Mouse (Mus musculus) B cell, adult 2 months (primary cell): ENCODE results near the gene Mta1.

Source experiments
- DNase-seq, 2 experiments: peaks; one replicate each; pipeline ENCODE4 v3.0.0; 2022

Gene Mta1

DNA sequence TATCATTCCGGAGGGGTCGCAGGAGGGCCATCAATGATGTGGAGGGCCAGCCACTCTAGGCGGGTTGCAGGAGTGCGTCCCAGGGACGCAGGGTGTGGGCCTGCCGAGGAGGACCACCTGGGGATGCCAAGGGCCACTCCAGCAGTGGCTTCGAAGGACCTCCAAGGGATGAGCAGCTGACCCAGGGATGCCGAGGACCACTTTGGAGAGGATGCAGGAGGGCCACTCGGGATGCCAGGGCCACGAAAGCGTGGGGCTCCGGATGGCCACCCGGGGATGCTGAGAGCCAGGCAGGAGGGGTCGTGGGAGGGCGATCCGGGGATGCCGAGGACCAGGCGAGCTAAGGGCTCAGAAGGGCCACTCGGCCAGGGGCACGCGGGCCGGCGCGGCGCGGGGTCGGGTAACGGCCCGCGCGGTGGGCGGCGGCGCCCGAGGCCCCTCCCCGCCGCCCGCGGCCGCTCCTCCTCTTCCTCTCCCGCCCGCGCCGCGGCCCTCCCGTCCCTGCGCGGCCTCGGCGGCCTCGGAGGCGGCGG lies at the start of gene Mta1:
Gene Mta1, plus strand, starts transcription at position 530 of the 533 bp plus-strand sequence.
- DNase-seq = peak; percentile 39 to 55

DNA sequence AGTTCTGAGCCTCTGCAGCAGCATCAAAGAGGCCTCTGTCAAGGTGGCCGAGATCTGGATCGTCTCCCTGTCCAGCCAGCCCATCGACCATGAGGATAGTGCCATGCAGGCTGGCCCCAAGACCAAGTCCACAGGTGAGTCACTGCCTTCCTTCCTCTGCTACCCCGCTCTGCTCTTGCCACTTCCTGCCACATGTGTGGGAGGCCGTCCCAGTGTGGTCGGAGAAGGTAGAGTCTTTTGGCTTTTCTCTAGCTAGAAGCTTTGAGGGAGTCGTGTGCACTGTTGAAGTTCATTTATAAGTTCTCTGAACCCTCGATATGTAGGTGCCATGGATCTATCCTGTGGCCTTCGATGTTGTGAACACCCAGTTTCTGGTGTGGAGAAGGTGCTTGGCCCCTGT lies 48.2 kb upstream of the Mta1 start:
- no peak for DNase-seq

DNA sequence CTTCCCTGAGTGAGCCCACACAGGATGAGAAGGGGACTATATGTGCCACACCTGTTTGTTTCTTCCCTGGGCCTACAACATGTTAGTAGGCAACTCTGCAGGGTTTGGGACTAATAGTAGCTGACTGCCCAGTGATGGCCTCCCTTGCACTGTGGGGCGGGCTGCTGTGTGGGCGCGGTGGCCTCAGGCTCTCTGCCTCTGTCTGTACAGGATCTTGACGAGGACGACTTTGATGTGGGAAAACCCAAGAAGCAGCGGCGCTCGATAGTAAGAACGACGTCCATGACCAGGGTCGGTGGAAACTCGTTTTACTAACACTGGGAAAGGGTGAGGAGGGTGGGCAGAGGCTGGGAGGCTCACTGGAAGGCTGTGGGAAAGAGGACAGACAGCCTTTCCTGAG lies 47.4 kb upstream of the Mta1 start:
- DNase-seq = no peak

DNA sequence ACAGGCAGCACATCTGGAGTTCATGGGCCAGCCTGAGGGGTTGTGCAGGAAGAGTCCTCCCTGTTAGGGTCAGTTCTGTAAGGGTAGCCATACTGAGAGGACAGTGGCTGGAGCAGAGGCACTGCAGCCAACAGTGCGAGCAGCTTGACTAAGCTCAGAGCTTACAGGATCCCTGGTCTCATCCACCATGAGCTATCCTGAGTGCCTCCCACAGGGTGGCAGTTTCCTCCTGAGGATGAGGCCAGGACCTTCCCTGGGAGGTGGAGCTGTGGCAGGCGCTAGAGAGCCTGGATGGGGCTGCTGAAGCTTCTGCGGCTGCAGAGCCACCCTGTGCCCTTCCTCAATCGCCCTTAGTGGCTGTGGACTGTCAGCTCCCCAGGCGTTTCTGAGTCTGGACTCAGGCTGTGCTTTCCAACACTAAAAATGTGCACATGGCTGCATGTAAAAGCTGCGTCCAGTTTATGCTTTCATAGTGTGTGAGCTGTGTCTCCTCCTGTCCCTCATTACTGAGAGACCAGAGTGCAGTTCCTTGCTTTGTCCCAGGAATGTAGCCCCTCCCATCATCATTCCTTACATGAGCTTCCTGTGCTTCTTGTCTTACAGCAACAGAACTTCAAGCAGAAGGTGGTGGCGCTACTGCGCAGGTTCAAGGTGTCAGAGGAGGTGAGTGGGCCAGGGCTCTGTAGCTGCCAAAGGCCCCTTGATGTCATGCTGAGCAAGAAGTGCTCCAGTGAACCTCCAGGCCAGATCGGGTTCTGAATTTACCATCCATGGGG lies 46.3 kb upstream of the Mta1 start:
- DNase-seq = no peak

DNA sequence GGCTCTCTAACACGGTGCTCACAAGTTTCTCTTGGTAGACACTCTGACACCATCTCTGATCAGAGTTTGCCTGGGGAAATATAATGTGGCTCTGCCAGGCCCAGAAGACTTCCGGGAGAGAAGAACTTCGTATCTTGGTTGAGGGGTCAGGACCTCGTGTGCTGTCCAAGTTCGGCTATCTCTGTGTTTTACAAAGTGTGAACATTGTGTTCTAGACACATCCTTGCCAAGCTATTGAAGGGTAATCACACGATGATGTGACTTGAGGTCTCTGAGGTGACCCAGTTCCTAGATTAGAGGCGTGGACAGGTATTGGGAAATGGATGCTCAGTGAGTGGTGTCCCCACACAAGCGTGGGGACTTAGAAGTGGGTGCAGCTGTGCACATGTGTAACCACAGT lies 42.0 kb upstream of the Mta1 start:
- no peak for DNase-seq

DNA sequence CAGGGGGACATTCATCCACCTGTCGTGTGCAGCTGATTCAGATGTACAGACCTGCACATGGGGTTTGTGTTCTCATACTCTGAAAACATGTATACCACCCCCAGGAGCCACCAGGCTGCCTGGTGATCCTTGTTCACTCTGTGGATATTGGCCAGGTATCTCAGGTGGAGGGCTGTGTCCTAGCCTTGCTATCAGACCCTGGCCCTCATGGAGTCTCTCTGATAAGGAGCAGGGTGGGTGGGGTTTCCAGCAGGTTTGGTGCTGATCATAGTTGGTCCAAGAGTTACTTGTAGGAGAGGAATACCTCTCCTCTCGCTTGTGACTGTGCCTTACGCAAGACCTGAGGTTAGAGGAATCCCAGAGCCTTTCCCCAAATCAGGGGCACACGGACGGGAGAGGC lies 37.9 kb upstream of the Mta1 start:
- DNase-seq = no peak

DNA sequence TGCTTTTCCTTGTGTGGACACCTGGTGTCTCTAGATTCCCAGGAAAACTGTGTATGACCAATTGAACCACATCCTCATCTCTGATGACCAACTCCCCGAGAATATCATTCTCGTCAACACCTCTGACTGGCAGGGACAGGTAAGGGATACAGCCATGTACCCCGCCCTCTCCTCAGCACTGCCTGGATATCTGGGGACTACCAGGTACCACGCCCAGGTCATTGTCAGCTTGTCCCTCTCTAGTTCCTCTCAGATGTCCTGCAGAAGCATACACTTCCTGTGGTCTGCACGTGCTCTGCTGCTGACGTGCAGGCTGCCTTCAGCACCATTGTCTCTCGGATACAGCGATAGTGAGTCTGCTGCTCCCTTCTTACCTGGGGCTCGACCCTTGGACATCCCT lies 36.5 kb upstream of the Mta1 start:
- no peak for DNase-seq

DNA sequence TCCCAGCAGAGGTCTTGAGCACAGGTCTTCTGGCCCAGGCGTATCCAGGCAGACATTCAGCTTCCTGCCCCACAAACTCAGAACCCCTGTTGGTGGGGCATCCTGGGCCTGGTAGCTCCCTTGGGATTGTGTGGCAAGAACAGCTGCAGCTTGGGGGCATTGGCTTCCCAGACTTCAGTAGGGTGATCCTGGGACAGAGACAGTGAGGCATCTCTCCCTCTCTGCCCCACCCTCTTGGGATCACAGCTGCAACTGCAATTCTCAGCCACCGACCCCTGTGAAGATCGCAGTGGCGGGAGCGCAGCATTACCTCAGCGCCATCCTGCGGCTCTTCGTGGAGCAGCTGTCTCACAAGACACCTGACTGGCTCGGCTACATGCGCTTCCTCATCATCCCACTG lies 35.9 kb upstream of the Mta1 start:
- DNase-seq = no peak

DNA sequence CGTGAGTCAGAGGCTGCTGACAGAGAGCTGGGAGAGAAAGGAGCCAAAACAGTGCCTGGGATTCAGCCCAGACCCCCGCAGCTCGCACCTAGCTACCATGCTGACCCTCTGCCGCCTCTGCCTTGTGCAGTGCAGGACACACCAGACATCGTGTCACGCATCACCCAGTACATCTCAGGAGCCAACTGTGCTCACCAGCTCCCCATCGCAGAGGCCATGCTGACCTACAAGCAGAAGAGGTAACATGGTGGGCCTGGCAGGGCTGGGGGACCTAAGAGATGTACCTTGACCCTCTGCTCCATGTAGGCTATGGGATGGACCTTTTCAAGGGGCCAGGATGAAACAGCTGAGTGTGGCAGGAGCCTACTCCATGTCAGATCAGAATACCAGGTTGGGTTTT lies 34.4 kb upstream of the Mta1 start:
- no peak for DNase-seq

DNA sequence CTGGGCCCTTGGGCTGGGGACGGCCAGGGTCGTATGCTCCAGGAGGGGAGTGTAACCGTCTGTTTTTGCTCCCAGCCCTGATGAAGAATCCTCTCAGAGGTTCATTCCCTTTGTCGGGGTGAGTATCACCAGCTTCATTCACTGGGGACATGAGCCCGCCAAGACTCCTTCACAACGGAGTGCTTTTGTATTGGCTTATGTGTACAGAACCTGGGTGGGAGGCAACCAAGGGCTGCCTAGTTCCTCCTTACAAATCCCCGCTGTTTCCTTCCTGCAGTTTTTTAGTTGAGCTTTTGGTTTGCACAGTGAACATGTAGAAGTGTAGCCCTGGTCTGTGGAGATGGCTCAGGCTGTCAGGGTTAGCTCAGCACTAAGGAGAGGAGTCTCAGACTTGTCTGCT lies 30.1 kb upstream of the Mta1 start:
- no peak for DNase-seq

DNA sequence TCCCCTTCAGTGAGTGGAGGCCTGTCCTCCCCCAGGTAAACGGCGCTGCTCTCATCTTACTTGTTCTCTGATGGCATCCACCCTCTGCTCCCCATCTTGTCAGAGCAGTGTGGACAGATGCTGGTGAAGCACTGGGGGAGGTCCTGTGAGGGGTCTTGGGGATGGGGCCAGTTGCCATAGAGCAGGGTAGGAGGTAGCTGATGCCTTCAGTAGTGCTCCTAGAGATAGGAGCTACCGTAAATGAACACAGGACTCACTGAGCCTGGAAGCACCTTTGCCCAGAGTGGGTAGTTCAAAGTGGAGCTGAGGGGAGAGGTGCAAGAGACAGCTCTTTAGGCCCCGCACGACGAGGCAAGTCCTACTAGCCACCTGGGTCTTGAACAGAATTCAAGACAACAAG lies 28.7 kb upstream of the Mta1 start:
- no peak for DNase-seq

DNA sequence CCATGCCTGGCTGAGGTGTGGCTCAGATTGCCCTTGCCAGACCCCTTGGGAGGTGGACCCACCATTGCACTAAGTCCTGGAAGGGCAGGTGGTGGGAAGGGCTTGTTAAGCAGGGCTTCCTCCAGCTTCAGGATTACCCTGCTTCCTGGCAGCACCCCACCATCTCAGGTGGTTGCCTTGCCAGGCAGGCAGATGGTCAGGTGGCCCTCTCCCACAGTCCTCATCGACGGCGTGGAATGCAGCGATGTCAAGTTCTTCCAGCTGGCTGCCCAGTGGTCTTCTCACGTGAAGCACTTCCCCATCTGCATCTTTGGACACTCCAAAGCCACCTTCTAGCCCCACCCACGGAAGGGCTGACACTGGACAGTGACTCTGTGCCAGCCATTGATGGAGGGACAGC lies 26.8 kb upstream of the Mta1 start:
- no peak for DNase-seq

DNA sequence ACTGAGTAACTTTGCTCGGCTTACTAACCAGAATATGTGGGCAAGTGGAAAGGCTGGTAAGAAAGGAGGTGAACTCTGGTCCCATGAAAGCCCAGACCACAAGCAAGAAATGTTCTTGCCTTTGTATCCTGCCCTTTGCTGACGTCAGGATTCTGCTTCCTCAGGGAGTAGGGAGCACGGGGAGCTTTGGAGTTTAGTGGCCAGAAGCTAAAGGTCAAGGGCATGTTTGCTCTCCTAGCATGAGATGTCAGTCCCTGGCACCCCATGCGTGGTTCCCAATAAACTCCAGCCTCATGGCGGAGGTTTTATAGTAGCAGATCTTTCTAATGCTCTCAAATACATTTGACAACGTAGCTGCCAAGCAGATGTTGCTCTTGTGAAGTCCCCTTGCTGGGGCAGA lies 26.3 kb upstream of the Mta1 start:
- DNase-seq = no peak

DNA sequence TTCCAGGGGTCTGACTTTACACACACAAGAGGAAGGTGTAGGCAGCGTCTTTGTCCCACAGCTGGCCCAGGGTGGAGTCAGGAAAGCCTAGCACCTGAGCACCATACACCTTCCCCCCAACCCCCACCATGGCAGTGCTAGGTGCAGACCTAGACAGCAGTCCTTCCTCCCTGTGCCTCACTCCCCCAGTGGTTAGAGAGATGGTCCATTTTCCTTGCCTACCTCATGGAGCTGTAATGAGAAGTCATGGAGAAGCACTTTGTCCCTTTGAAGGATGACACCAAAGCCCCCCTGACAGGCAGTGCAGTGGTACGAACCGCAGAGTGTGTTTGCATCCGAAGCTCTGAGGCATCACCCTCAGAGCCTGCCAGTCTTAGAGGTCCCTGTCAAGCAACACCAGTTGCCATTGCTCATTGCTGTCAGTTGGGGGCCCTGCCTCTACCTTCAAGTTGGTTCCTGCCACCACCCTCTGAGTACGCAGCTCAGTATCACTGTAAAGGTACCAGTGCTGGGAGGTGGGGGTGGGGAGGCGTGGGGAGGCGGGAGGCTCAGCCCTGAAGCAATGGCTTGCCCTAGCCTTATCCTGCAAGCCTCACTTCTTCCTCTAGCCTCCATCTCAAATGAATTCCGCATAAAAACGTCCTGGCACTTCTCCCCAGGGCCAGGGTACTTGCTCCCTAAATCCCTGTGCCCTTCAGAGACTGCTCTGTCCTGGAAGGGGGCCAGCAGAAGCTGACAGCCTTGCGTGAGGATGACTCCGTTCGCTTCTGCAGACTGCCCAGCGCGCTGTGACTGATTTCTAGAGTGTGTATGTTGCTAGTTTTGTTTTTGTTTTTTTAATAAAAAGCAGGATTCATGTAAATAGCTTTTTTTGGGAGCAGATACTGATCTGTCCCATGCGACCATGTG lies 24.4 kb upstream of the Mta1 start:
- peak; percentile 16 to 24 for DNase-seq

DNA sequence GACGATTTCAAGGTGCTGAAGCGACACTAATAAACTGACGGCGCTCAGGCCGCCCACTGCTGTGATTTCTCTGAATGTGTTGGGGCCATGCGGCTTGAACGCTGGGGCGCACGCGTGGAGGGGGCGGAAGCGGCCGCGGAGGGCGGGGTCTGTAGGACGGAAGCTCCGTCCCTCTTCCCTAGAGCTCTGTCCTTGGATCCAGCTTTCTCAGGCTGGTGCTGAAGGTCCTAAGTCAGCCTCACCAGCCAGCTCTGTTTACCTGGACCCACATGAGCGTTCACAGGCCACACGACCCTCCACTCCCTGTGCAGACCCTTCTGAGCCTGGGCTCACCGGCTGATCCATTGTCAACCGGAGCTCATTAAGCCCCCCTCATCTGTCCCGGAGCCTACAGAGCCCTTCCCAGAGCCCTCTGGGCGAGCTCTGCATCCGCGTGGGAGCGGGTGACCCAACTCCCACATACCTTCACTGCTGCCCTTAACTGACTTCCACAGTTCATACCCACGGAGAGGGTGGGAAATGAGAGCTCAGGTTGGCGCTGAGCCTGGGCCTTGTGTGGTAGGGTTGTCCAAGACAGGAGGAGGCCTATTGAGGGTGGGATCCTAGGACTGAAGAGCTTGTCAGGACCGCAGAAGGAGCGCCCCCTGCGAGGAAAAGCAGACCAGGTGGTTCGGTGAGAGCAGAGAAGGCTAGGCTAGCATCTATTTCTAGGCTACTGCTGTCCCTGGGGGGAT lies 23.6 kb upstream of the Mta1 start, which contains the start of gene Tex22:
Gene Tex22, plus strand, starts transcription at position 174 of the 734 bp plus-strand sequence.
- DNase-seq = peak; percentile 78 to 79

DNA sequence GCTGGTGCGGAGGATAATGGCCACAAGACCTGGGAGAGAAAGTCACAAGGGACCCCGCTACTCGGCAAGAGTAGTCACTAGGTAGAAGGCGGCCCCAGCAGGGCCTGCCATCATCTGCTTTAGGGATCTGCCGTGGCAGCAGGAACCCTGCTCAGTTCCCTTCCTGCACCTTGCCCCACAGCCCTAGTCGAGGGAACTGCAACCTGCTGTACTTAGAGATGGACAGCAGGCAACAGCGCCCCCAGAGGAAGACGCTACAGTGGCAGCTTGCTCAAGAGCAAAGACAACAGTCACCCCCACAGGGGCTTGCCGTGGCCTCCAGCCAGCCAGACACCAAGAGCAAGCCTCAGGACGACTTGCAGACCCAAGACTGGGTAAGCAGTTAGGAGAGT lies 23.0 kb upstream of the Mta1 start:
- DNase-seq = peak; percentile 90 to 91

DNA sequence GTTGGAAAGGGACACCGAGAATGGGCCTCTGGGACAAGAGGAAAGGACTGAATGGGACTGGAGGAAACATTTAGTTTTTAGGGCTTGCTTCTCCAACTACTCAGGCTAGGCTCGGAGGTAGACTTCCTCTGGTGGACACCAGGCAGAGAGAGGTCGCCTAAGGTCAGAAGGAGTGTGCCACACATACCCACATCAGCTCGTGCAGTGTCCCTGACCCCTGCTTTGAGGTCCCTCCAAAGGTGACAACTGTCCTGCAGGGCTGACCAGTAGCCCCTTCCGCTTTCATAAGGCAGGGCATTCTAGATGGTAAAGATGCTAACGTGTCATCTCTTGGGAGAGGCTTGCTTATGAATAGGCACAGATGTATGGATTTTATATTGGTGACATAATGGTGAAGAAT lies 22.6 kb upstream of the Mta1 start:
- DNase-seq = no peak

DNA sequence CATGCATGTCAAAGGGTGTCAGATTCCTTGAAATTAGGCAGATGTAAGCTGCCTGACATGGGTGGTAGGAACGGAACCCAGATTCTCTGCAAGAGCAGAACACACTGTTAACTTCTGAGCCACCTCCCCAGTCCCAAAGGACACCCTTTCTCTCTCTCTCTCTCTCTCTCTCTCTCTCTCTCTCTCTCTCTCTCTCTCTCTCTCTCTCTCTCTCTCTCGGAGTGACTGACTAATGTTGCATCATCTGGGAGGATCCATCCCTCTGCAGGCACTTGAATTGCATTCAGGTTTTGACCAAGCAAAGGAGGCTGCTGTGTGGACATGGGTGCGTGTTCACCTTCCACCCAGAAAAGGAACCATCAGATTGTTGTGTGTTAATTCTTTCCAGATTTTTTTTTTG lies 10.8 kb upstream of the Mta1 start:
- DNase-seq = no peak

DNA sequence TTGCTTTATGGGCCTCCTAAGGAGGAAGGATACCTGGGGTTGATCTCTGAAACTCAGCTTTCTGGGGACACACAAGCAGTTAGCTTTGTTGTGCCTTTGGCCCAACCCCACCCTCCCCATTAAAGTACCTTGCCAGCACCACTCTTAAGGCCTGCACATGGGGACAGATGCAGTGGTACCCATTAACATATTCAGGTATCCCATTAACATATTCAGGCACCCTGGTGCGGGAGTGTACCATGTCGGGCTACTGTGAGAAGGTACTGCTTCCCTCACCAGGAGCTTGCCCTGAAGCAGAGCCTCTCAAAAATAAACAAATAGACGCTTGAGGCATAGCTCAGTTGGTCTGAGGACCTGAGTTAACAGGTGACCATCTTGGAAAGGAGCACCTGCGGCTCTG lies 10.1 kb upstream of the Mta1 start:
- no peak for DNase-seq

DNA sequence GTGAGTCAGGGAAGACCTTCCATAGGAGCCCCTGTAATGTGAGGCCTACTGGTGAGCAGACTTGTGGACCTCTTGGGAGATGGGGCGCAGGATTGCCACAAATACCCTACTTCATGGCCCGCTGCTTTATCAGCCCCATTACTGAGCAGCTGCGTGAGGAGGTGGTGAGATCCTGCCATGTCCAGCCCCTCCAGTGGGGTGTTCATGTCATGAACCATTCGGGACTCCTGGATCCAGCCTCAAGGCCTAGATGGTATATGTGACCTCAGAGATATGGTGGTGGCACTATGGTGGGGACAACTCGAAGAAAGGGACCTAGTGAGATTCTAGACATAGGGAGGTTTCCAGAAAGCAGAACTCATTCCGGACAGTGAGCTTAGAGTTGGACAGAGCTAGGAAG lies 9.0 kb upstream of the Mta1 start:
- DNase-seq = no peak

DNA sequence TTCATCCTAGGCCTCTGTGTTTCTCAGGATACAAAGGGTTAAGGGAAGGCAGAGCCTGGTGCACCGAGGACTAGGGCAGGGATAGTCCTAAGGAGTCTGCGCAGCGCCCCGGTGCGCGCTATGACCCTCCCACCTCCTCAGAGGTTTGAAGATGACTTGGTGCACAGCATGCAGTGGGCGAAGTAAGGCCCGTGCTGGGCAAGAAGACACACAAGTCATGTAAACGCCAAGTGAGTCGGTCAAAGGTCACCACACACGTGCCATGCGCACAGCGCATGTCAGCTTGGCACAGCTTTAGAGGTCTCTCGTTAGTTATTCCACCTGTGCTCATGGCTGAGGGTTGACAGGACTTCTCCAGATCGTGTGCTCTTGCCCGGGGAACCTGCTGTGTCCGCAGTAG lies 8.0 kb upstream of the Mta1 start:
- no peak for DNase-seq

DNA sequence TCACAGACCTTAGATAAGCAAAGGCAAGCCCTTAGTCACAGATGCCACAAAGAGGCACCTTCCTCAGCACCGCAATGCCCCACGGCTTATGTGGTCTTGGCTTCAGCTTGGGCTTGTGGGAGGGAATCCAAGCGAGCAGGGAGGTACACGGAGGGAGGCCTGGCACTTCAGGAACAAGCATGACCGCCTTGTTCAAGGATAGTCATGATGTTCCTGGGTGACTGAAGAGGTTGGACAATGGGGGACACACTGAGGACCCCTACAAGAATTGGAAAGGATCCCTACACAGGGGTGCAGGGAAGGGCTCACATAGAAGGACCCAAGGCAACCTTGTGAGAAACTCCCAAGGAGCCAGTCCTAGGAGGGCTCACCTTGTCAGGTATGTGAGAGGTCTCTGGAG lies 1.0 kb upstream of the Mta1 start:
- DNase-seq = no peak

DNA sequence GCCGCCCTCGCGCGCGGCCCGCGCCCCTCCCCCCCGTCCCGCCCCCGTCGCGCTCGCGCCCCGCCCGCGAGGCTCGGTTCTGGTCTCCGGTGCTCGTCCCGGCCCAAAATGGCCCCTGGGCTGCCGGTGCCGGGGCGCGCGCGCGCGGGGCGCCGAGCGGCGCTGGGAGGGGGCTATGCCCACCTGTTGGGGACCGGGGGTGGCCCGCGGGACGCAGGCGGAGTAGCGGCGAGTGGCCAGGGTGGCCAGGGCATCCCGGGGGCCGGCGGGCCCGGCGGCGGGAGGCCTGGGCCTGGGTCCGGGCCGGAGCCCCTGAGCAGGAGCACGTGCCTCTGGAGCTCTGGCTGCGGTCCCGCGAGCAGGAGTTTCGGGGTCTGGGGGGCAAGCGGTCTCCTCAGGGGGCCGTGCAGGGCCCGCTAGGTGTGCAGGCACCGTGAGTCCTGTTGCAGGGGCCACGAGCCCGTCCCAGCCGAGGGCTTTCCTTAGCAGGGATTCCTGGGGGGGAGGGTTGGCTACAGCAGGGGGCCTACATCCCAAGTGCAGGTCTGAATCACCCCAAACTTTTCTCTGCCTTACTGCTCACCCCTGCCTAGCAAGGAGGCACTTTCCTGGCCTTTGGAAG lies 563 bp downstream of the Mta1 start:
- DNase-seq = peak; percentile 18 to 48
